Mouse (Mus musculus): Measurements from ENCODE around the gene Fbxo27.

Gene Fbxo27

DNA sequence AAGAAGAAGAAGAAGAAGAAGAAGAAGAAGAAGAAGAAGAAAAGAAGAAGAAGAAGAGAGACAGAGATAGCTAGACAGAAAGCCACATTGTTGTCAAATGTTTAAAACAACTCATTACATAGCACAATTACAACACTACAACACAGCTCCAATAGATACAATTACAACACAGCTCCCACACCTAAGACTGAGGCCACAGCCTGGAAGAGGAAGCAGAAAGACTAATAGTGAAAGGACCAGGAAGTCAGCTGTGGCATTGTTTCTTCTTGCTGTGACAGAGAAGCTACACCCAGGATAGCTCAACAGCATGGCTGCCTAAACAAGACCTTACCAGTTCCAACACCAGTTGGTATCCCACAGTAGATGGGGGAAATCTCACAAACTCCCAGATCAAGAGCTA lies 16.8 kb downstream of the Fbxo27 start:
- DNase-seq: no peak

DNA sequence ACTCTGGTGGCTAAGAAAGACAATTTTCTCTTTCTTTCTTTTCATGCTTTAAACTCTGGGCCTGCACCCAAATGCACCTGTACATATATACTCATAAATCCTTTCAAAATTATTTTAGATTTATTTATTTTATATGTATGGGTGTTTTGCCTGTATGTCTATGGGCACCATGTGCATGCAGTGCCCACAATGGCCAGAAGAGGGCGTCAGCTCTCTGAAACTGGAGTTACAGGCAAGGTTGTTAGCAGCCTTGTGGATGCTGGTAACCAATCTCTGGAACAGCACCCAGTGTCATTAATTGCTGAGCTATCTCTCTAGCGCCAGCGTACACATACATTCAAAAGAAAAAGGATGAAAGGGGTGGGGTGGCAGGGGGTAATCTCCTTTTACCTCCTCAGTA lies 18.3 kb downstream of the Fbxo27 start:
- no peak for DNase-seq

DNA sequence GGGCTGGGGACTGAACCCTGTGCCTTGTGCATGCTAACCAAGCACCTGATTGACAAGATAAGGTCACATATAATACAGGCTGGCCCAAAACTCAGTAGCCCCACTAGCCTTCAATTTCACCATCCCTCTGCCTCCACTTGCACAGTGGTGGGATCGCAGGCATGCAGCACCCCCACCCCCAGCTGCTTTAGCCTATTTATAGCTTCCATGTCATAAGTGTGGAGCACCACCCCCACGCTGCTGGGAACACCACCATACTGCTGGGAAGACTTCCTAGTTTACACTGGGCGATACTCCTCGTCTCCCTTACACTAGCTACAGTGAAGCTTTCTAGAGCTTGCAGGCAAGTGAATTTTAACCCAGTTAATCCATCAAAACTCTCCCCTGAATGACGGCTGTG lies 22.0 kb downstream of the Fbxo27 start:
- no peak for DNase-seq

DNA sequence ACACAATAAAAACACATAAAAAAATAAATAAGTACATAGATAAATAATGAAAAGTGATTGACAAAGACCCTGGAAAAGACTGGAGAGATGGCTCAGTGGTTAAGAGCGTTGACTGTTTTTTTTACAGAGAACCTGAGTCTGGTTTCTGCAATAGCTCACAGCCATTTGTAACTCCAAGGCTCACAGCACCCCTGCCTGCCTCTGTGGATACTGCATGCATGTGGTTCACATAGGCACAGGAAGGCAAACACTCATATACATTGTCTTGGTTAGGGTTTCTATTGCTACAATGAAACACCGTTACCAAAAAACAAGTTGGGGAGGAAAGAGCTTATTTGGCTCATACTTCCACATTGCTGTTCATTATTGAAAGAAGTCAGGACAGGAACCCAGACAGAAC lies 22.9 kb downstream of the Fbxo27 start:
- no peak for DNase-seq

DNA sequence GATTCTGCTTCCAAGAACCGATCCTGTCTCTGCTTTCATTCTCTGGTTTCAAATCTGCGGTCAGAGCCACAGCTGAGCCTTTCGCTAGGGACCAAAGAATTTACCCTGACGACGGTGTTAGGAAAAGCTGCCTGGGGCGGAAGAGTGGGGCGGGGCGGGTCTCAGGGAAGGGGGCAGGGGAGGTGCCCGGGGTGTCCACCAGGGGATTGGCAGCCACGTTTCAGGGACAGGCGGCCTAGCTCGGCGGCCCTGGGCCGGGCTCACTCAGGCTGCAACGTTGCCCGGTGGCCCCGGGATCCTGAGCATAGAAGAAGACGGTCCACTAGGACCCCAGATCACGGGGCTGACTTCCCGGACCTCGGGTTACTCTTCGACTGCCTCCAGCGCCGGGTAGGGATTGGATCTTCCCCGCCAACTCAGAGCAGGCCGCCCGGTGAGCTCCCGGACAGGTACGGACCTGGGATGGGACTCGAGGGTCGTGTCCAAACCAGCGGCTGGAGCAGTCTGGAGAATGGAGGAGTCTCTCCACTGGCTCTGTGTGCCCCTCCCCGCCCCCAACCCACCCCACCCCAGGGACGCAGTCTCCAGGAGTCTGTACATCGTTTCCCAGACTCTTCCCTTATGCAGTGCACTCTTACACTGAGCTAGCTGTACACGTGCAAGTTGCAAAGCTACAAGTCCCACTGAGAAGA lies 24.1 kb downstream of the Fbxo27 start, which contains the start of gene Fbxo17:
Fbxo17 (plus strand) TSS at position 215 of the 692 bp plus-strand sequence.
- DNase-seq: peak; percentile 96

GRCm38 (mm10) chr7:28717726-28718125 lies 25.1 kb downstream of the Fbxo27 start:
- DNase-seq: no peak

DNA sequence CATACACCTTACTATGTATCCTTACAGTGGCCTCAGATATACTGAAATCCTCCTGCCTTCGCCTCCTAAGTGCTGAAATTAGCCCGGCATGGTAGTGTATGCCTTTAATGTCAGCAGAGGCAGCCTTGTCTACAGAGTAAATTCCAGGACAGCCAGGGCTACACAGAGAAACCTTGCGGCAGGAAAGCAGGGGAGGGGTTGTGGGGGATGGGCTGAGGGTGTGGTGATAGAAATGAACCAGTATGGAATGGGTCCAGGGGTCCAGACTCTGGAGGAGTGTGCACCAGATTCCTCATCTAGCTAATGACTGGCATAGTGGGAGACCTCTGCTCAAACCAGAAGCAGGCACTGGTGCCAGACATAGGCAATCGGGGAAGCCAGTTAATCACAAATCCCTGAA lies 26.5 kb downstream of the Fbxo27 start:
- DNase-seq: no peak

GRCm38 (mm10) chr7:28719650-28720049 lies 27.0 kb downstream of the Fbxo27 start:
- DNase-seq: no peak

GRCm38 (mm10) chr7:28720753-28721537 lies 28.3 kb downstream of the Fbxo27 start:
- DNase-seq: no peak

DNA sequence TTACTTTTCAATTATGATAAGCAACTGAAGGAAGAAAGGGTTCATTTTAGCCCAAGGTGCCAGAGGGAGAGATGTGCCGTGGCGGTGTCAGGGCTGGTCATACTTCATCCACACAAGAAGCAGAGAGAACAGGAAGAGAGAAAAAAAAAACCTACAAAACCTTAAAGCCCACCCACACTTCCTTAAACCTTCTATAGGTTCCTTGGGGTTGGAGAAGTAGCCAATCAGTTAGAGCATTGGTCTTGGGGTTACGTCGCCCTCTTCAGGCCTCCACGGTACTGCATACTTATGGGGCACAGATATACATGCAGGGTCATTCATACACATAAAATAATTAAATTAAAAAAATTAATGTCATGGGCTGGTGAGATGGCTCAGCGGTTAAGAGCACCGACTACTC lies 29.4 kb downstream of the Fbxo27 start:
- no peak for DNase-seq

GRCm38 (mm10) chr7:28724613-28725012 lies 32.0 kb downstream of the Fbxo27 start:
- no peak for DNase-seq

GRCm38 (mm10) chr7:28726600-28726999 lies 34.0 kb downstream of the Fbxo27 start:
- DNase-seq: no peak

DNA sequence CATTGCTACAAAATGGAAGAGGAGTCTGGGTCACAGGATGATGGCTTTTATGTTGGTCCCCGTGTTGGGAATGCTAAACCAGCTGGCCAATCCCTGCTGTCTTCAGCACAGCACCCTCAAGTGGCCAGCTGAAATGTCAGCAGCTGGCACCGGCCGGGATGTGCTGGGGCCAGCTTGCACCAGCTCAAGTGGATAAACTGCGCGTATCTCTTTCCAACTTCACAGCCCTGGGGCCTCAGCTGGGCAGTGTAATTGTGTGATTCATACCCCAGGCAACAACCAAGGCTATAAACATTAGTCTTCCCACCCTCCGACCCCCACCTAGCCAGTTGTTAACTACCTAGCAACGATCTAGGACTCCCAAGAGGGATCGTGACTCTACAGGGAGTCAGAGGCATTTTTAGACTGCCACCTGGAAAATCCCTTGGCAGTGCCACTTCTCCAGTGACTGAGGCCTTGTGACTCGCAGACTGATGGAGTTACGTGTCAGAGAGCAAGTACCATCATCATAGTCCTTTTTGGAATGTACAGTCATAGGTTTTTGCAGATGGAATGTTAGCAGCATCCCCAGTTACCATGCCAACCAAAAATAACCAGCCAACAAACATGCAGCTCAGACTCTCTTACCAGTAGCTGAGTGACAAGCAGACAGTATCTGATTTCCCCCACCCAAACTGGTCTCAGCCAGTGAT lies 35.1 kb downstream of the Fbxo27 start:
- no peak for DNase-seq

DNA sequence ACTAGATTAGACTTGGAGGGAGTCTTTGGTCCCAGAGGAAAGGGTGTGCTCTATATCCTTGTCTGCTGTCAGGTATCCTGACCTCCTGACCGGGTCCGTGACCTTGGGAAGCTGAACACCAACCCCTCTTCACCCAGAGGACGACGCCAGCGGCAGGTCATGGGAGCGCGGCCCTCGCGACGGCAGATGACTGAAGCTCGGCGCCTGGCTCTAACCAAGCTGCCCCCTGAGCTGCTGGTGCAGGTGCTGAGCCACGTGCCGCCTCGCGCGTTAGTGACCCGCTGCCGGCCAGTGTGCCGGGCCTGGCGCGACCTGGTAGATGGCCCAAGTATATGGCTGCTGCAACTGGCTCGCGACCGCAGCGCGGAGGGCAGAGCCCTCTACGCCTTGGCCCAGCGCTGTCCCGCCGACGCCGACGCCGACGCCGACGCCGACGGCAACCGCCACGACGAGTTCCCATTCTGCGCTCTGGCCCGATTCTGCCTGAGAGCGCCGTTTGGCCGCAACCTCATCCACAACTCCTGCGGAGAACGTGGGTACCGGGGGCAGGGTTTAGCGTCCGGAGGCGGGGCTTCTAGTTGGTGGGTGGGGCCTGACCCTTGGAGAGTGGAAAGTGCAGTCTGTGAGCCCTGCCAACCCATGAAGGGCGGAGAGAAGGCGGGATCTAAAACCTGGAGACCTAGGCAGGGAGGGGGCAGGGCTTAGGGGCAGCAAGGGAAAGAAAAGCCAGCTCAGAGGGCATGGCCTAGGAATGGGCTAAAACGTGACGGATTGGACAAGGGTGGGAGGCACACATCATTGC lies 39.9 kb downstream of the Fbxo27 start:
- DNase-seq: peak; percentile 97

GRCm38 (mm10) chr7:28733211-28733610 lies 40.6 kb downstream of the Fbxo27 start:
- no peak for DNase-seq

DNA sequence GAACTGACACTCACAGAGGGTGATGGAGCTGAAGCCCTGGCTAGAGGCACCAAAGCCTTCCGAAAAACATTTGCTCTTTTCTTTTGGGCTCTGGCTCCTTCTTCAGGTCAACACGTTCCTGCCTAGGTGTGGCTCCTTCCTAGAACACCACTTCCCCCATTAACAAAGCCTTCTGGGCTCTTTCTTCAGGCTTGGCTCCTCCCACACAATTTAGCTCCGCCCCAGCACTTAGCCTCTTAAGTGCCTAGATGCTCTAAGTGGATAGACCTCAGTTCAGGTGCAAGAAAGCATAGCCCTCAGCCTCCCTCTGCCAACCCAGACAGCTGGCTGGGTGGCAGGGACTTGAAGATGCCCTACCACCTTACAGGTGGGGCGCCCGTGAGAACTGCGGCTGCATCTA lies 43.1 kb downstream of the Fbxo27 start:
- no peak for DNase-seq

- DNase-seq: no peak
These were observed 47.2 kb downstream of the Fbxo27 start for GRCm38 (mm10) chr7:28739829-28740228.

DNA sequence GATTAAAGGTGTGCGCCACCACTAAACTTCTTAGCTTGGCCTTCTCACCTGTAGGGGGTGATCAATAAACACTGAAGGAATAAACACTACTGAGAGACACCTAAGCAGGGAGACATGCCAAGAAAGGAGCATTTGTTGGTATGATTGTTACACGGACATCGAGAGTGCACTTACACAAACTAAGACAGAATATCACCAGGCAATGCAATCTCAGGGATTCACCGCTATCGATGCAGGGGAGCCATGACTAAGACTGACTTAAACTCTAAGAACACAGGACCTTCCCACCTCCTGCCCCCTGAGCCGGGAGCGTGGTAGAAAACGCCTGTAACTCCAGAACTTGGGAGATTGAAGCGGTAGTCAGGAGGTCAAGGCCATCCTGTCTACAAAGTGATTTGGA lies 48.3 kb downstream of the Fbxo27 start:
- DNase-seq: no peak

GRCm38 (mm10) chr7:28741368-28741708 lies 48.7 kb downstream of the Fbxo27 start:
- DNase-seq: no peak

- peak; percentile 100 for DNase-seq
These were observed 49.2 kb downstream of the Fbxo27 start, which contains the start of the genes Mrps12 and Sars2 for GRCm38 (mm10) chr7:28741709-28742438. Mrps12 (minus strand) TSS chr7:28741820. Sars2 (plus strand) TSS chr7:28741992.
